Mouse (Mus musculus): ENCODE data around the gene Cep68.
"Not testable (repeated sequence)": the region's sequence is repeated elsewhere in the genome, so short reads cannot be mapped to it uniquely, and the experiment has no call there.

Cep68 gene

GRCm38 (mm10) chr11:20243214-20243913, 5.9 kb downstream of the Cep68 start:
- in situ Hi-C loops (cut with MboI, MseI): loop anchor here in 1 of 2 experiments (10.0 kb wide), 1 partner anchor 391 kb away; no protein-coding TSS in a partner anchor

GRCm38 (mm10) chr11:20242366-20243056, 6.7 kb downstream of the Cep68 start:
- in situ Hi-C loops (cut with MboI, MseI): loop anchor here in 1 of 2 experiments (10.0 kb wide), 1 partner anchor 392 kb away; no protein-coding TSS in a partner anchor

- in situ Hi-C loops (cut with MboI, MseI): loop anchor here in 1 of 2 experiments (10.0 kb wide), 1 partner anchor 393 kb away; no protein-coding TSS in a partner anchor
Measured at GRCm38 (mm10) chr11:20241311-20241710, 7.9 kb downstream of the Cep68 start.

GRCm38 (mm10) chr11:20240331-20240730, 8.9 kb downstream of the Cep68 start:
- in situ Hi-C loops (cut with MboI, MseI): loop anchor here in 1 of 2 experiments (10.0 kb wide), 1 partner anchor 394 kb away; no protein-coding TSS in a partner anchor

GRCm38 (mm10) chr11:20239279-20239861, 9.9 kb downstream of the Cep68 start:
- in situ Hi-C loops (cut with MboI, MseI): no loop called here

GRCm38 (mm10) chr11:20237976-20238375, 11.3 kb downstream of the Cep68 start:
- in situ Hi-C loops (cut with MboI, MseI): no loop called here

- in situ Hi-C loops (cut with MboI, MseI): no loop called here
Measured at GRCm38 (mm10) chr11:20237018-20237417, 12.2 kb downstream of the Cep68 start.

GRCm38 (mm10) chr11:20234233-20234632, 15.0 kb downstream of the Cep68 start:
- in situ Hi-C loops (cut with MboI, MseI): no loop called here

GRCm38 (mm10) chr11:20232016-20232755, 17.0 kb downstream of the Cep68 start:
- in situ Hi-C loops (cut with MboI, MseI): no loop called here

- in situ Hi-C loops (cut with MboI, MseI): no loop called here
Measured at GRCm38 (mm10) chr11:20231128-20231878, 17.9 kb downstream of the Cep68 start.

GRCm38 (mm10) chr11:20230286-20230685, 18.9 kb downstream of the Cep68 start:
- in situ Hi-C loops (cut with MboI, MseI): no loop called here

- in situ Hi-C loops (cut with MboI, MseI): no loop called here
Measured at GRCm38 (mm10) chr11:20229311-20229710, 19.9 kb downstream of the Cep68 start.

- in situ Hi-C loops (cut with MboI, MseI): no loop called here
Measured at GRCm38 (mm10) chr11:20228666-20229065, 20.6 kb downstream of the Cep68 start.

- in situ Hi-C loops (cut with MboI, MseI): no loop called here
Measured at GRCm38 (mm10) chr11:20225938-20226337, 23.3 kb downstream of the Cep68 start.

GRCm38 (mm10) chr11:20224196-20224595, 25.0 kb downstream of the Cep68 start:
- in situ Hi-C loops (cut with MboI, MseI): no loop called here

- in situ Hi-C loops (cut with MboI, MseI): not testable (repeated sequence)
Measured at GRCm38 (mm10) chr11:20221671-20222070, 27.6 kb downstream of the Cep68 start.

- in situ Hi-C loops (cut with MboI, MseI): no loop called here
Measured at GRCm38 (mm10) chr11:20217227-20217626, 32.0 kb downstream of the Cep68 start.

GRCm38 (mm10) chr11:20216415-20216814, 32.8 kb downstream of the Cep68 start:
- in situ Hi-C loops (cut with MboI, MseI): no loop called here

- in situ Hi-C loops (cut with MboI, MseI): no loop called here
Measured at GRCm38 (mm10) chr11:20214779-20215178, 34.5 kb downstream of the Cep68 start.

GRCm38 (mm10) chr11:20211838-20212237, 37.4 kb downstream of the Cep68 start:
- in situ Hi-C loops (cut with MboI, MseI): no loop called here

GRCm38 (mm10) chr11:20207589-20207988, 41.6 kb downstream of the Cep68 start:
- in situ Hi-C loops (cut with MboI, MseI): no loop called here
